Mouse (Mus musculus) neural tube, embryonic 13.5 days (tissue): ENCODE data around the gene Tmem135. TPM values are rescaled to one million over a fixed set of nuclear protein-coding genes. Genes with fewer than 3 reads are reported as not detected.

Source experiments
- ATAC-seq: fragments of 200-750 bp; cut with Nextera tagmentation; 2 replicates; pipeline ENCODE4 v1.8.0; 2017; ENCODE audit warnings: low read depth, mild to moderate bottlenecking, moderate TSS enrichment, moderate library complexity
- H3K27ac ChIP-seq: fragments of 300-500 bp; sonication (generic); replicated peaks from 2 replicates; pipeline ENCODE4 v1.5.1; 2015; ENCODE audit warnings: moderate library complexity, mild to moderate bottlenecking, inconsistent platforms
- H3K27me3 ChIP-seq: fragments of 300-500 bp; sonication (generic); 2 replicates; pipeline ENCODE4 v1.6.1; 2015; ENCODE audit warnings: mild to moderate bottlenecking, inconsistent platforms
- H3K36me3 ChIP-seq: fragments of 300-500 bp; sonication (generic); 2 replicates; pipeline ENCODE4 v1.6.1; 2015; ENCODE audit warnings: mild to moderate bottlenecking, inconsistent platforms
- H3K4me1 ChIP-seq: fragments of 300-500 bp; sonication (generic); replicated peaks from 2 replicates; pipeline ENCODE4 v1.6.1; 2015; ENCODE audit warnings: inconsistent platforms
- H3K4me2 ChIP-seq: fragments of 300-500 bp; sonication (generic); 2 replicates; pipeline ENCODE4 v1.6.1; 2015; ENCODE audit warnings: inconsistent platforms, mild to moderate bottlenecking, moderate library complexity
- H3K4me3 ChIP-seq: fragments of 300-500 bp; sonication (generic); 2 replicates; pipeline ENCODE4 v1.5.1; 2015; ENCODE audit warnings: mild to moderate bottlenecking, inconsistent platforms
- H3K9ac ChIP-seq: fragments of 300-500 bp; sonication (generic); 2 replicates; pipeline ENCODE4 v1.6.1; 2015; ENCODE audit warnings: moderate library complexity, mild to moderate bottlenecking, inconsistent platforms
- H3K9me3 ChIP-seq: fragments of 300-500 bp; sonication (generic); 2 replicates; pipeline ENCODE4 v1.6.1; 2016; ENCODE audit warnings: inconsistent platforms
- WGBS: fragments of 180-500 bp; shearing (Covaris S2); methylation state at CpG from one replicate; pipeline ENCODE4 v1.1.7; 2015; 5-methylcytosine and 5-hydroxymethylcytosine counted together
- polyA plus RNA-seq: library from polyadenylated mRNA; unstranded; fragments of >200 nt; fragmentation: Nextera tagmentation; extraction: Ambion mirVana; gene quantifications from 2 replicates; pipeline ENCODE4 v1.2.1, GENCODE M21; 2015

Gene Tmem135
- polyA plus RNA-seq, 1 experiment from 2014 or later = 21.3 TPM

DNA sequence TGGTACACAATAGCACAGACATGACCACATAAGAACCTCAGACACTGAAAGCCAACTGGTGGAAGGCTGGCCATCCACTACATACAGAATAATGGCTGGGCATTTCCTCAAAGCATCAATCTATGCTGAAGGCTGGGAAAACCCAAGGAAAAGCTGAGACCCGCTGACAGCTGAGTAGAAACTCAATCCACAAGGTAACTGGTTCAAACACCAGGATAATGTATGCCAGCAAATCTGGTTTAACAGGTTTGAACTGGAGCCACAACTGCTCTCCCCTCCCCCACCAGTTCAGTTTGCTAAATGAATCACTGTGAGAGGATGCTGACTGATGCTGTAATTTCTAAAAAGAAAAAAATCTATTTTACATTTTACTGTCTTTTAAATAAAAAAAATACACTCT is 222.7 kb downstream of the Tmem135 start:
- no peak overlapping the region for H3K4me3 ChIP-seq
- no peak overlapping the region for H3K9ac ChIP-seq
- H3K4me1 ChIP-seq = no peaks in the 10 kb centered on the region
- H3K4me2 ChIP-seq = no peak overlapping the region
- H3K36me3 ChIP-seq = no peaks in the 10 kb centered on the region
- H3K27ac ChIP-seq = no peak overlapping the region
- no peaks in the 10 kb centered on the region for H3K27me3 ChIP-seq
- no peak for ATAC-seq
- no peaks in the 10 kb centered on the region for H3K9me3 ChIP-seq
- WGBS = 54% methylated on average over 1 of the region's 1 CpGs

GRCm38 (mm10) chr7:89178601-89179000 is 225.4 kb downstream of the Tmem135 start:
- ATAC-seq = no peak
- no peaks in the 10 kb centered on the region for H3K9me3 ChIP-seq
- no peaks in the 10 kb centered on the region for H3K27me3 ChIP-seq
- no peak overlapping the region for H3K4me3 ChIP-seq
- H3K9ac ChIP-seq = no peak overlapping the region
- 78% methylated on average over 2 of the region's 2 CpGs for WGBS
- H3K4me1 ChIP-seq = no peaks in the 10 kb centered on the region
- H3K4me2 ChIP-seq = no peak overlapping the region
- H3K27ac ChIP-seq = no peak overlapping the region
- H3K36me3 ChIP-seq = no peaks in the 10 kb centered on the region

- no peak overlapping the region for H3K4me2 ChIP-seq
- no peaks in the 10 kb centered on the region for H3K4me1 ChIP-seq
- no peaks in the 10 kb centered on the region for H3K27me3 ChIP-seq
- no peak for ATAC-seq
- H3K36me3 ChIP-seq = no peaks in the 10 kb centered on the region
- no peak overlapping the region for H3K4me3 ChIP-seq
- H3K9ac ChIP-seq = no peak overlapping the region
- no peaks in the 10 kb centered on the region for H3K9me3 ChIP-seq
- no peak overlapping the region for H3K27ac ChIP-seq
Observed at GRCm38 (mm10) chr7:89177926-89178325, 226.1 kb downstream of the Tmem135 start.

DNA sequence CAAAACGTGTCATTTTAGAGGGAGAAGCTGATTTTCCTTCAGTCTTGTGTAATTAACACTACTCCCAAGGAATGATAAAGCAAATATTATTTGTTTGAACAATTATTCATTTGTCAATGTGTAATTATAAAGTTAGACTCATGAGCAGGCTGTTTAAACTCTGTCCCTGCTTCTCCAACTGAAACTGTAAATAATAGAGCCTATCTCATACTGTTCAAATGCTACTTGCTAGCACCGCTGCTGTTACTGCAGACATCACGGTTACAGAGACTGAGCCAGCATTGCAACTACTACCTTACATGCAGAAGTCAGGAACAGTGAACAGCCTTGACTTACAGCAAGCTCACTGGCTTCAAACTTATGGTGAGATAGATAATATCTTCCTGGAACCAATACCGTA is 229.6 kb downstream of the Tmem135 start:
- no peaks in the 10 kb centered on the region for H3K9me3 ChIP-seq
- no peak overlapping the region for H3K4me2 ChIP-seq
- H3K27me3 ChIP-seq = no peaks in the 10 kb centered on the region
- H3K4me3 ChIP-seq = no peak overlapping the region
- H3K36me3 ChIP-seq = no peaks in the 10 kb centered on the region
- no peak overlapping the region for H3K9ac ChIP-seq
- no peak overlapping the region for H3K27ac ChIP-seq
- ATAC-seq = no peak
- WGBS = 90% methylated on average over 4 of the region's 4 CpGs
- H3K4me1 ChIP-seq = no peaks in the 10 kb centered on the region

- Histone ChIP-seq H3K9me3 (no peaks in the 10 kb centered on the region), H3K4me3 (no peak overlapping the region), H3K36me3 (no peaks in the 10 kb centered on the region), H3K9ac (no peak overlapping the region), H3K4me1 (no peaks in the 10 kb centered on the region), H3K27me3 (no peaks in the 10 kb centered on the region), H3K27ac (no peak overlapping the region), H3K4me2 (no peak overlapping the region)
- WGBS = 83% methylated on average over 1 of the region's 1 CpGs
- ATAC-seq = no peak
Observed at GRCm38 (mm10) chr7:89173018-89173417, 231.0 kb downstream of the Tmem135 start.

- Histone ChIP-seq H3K9me3 (no peaks in the 10 kb centered on the region), H3K27me3 (no peaks in the 10 kb centered on the region), H3K27ac (no peak overlapping the region), H3K4me3 (no peak overlapping the region), H3K9ac (no peak overlapping the region), H3K4me2 (no peak overlapping the region), H3K36me3 (no peaks in the 10 kb centered on the region), H3K4me1 (no peaks in the 10 kb centered on the region)
- no peak for ATAC-seq
- 90% methylated on average over 4 of the region's 4 CpGs for WGBS
Observed at GRCm38 (mm10) chr7:89171790-89172467, 232.1 kb downstream of the Tmem135 start.

DNA sequence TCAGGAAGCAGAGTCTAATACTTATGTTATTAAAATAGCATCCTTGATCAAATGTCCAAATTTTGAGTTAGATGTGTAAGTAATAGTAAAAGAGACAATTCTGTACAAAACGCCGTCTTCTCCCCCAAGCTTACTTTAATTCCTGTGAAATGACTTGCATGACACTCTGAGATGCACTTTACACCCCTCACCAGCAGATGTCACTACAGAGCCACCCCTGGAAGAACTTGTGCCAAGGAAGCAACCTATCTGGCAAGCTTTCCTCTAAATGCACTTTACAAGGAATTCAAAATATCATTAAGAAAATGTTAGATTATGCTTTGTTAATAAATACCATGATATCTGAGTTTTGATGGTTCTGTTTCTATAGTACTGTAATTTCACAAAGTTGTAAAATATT is 235.4 kb downstream of the Tmem135 start:
- no peak overlapping the region for H3K27ac ChIP-seq
- no peak overlapping the region for H3K9ac ChIP-seq
- H3K4me2 ChIP-seq = no peak overlapping the region
- no peak for ATAC-seq
- WGBS = 45% methylated on average over 2 of the region's 2 CpGs
- no peaks in the 10 kb centered on the region for H3K9me3 ChIP-seq
- H3K27me3 ChIP-seq = no peaks in the 10 kb centered on the region
- H3K4me1 ChIP-seq = no peaks in the 10 kb centered on the region
- H3K4me3 ChIP-seq = no peak overlapping the region
- H3K36me3 ChIP-seq = no peaks in the 10 kb centered on the region

DNA sequence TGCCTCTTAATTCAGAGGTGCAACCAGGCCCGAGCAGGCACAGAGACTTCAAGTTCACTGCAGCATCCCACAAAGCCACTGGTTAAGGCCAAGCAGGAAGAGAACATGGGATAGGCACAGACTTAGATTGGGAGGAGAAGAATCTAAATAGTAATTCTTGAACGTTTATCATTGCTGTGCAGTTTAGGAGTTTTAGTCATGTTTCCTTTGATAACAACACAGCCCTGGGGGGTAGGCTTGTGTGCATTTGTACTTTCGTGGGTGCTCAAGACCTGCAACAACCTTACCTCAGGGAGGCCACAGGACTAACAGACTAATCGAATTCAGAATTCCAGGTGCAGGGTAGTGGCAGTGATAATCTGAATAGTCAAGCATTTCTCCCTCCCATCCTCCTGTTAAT is 238.5 kb downstream of the Tmem135 start:
- H3K4me3 ChIP-seq = no peak overlapping the region
- H3K4me1 ChIP-seq = no peaks in the 10 kb centered on the region
- no peak overlapping the region for H3K4me2 ChIP-seq
- H3K9me3 ChIP-seq = no peaks in the 10 kb centered on the region
- no peaks in the 10 kb centered on the region for H3K36me3 ChIP-seq
- H3K27ac ChIP-seq = no peak overlapping the region
- no peaks in the 10 kb centered on the region for H3K27me3 ChIP-seq
- H3K9ac ChIP-seq = no peak overlapping the region
- whole genome bisulfite sequencing = 79% methylated on average over 4 of the region's 4 CpGs
- ATAC-seq = no peak

GRCm38 (mm10) chr7:89161610-89162378 is 242.2 kb downstream of the Tmem135 start:
- Histone ChIP-seq H3K4me1 (no peaks in the 10 kb centered on the region), H3K9me3 (no peaks in the 10 kb centered on the region), H3K27me3 (no peaks in the 10 kb centered on the region), H3K36me3 (0 out of 2 replicates have a peak, but pooled peaks cover 6% of the 10 kb centered on the region), H3K4me3 (no peak overlapping the region), H3K4me2 (no peak overlapping the region), H3K9ac (no peak overlapping the region), H3K27ac (no peak overlapping the region)
- 90% methylated on average over 6 of the region's 6 CpGs for WGBS
- no peak for ATAC-seq

GRCm38 (mm10) chr7:89157356-89157755 is 246.7 kb downstream of the Tmem135 start:
- WGBS = 90% methylated on average over 8 of the region's 8 CpGs
- no peak overlapping the region for H3K4me2 ChIP-seq
- no peaks in the 10 kb centered on the region for H3K9me3 ChIP-seq
- H3K36me3 ChIP-seq = 0 out of 2 replicates have a peak, but pooled peaks cover 20% of the 10 kb centered on the region
- no peaks in the 10 kb centered on the region for H3K27me3 ChIP-seq
- H3K9ac ChIP-seq = no peak overlapping the region
- no peaks in the 10 kb centered on the region for H3K4me1 ChIP-seq
- ATAC-seq = no peak
- H3K27ac ChIP-seq = no peak overlapping the region
- H3K4me3 ChIP-seq = no peak overlapping the region

- no peak for ATAC-seq
- Histone ChIP-seq H3K27me3 (no peaks in the 10 kb centered on the region), H3K9ac (no peak overlapping the region), H3K36me3 (0 out of 2 replicates have a peak, but pooled peaks cover 20% of the 10 kb centered on the region), H3K4me1 (peaks cover 3% of the 10 kb centered on the region; the same call in 1 of the 2 replicates), H3K9me3 (no peaks in the 10 kb centered on the region), H3K4me3 (no peak overlapping the region), H3K4me2 (no peak overlapping the region), H3K27ac (no peak overlapping the region)
- whole genome bisulfite sequencing = 86% methylated on average over 4 of the region's 4 CpGs
Observed at GRCm38 (mm10) chr7:89156629-89157028, 247.4 kb downstream of the Tmem135 start.

- H3K4me2 ChIP-seq = no peak overlapping the region
- 0 out of 2 replicates have a peak, but pooled peaks cover 25% of the 10 kb centered on the region for H3K36me3 ChIP-seq
- H3K4me3 ChIP-seq = no peak overlapping the region
- no peak for ATAC-seq
- H3K9me3 ChIP-seq = no peaks in the 10 kb centered on the region
- 79% methylated on average over 7 of the region's 7 CpGs for WGBS
- H3K27ac ChIP-seq = no peak overlapping the region
- H3K9ac ChIP-seq = no peak overlapping the region
- H3K4me1 ChIP-seq = peaks cover 9% of the 10 kb centered on the region; the same call in 1 of the 2 replicates
- no peaks in the 10 kb centered on the region for H3K27me3 ChIP-seq
Observed at GRCm38 (mm10) chr7:89155741-89156140, 248.3 kb downstream of the Tmem135 start.
